Mouse (Mus musculus): ENCODE data around the gene Taf1a.
A peak's percentile ranks its signal among the peaks of the same experiment; 100 is the strongest.
"Not testable (repeated sequence)": the region's sequence is repeated elsewhere in the genome, so short reads cannot be mapped to it uniquely, and the experiment has no call there.

The Taf1a gene

DNA sequence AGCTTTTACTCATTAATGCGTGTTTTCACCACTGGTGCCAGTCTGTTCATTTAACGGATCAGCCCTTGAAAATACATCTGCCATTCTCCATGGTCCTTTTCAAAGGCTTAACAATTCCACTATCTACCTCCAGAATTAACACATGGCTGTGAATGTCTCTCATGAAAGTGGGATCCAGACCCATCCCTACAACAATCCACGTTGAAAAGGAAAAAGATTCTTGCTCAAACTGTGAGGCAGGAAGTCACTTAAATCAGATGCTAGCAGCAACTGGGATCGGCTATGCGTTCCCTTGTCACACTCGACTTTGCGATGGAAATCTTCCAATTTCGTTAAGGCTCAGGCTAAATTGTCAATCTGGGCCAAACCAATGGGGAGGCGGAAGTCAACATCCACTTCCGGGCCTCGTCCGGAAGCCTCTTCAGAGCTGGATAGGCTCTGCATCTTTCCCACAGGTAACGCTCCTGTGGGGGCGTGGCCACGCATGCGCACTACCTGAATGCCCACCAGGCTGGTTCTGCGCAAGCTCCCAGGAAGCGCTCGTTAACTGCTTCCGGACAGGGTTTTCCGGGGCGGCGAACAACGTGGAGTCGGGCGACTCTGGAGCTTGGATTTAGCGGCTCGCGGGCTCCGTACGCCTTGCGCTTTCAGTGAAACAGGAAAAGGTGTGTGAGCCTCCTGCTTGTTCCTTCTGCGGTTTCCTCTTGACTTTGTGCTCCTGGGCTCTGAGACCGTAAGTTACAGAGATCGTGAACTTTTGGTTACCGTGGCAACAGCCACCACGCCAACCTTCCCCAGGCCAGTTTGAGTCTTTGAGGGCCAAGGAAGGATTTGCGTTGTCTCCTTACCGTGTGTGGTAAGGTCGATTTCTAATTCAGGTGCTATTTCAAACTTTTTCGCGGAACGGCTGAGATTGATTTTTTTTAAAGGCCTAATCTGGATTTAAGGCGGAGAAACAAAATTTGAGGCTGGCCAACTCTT, at the start of gene Taf1a:
Taf1a (plus strand) TSS at position 556 of the 981 bp plus-strand sequence.
- peak; percentile 85 for DNase-seq (ENCODE audit: low read depth, low spot score)

DNA sequence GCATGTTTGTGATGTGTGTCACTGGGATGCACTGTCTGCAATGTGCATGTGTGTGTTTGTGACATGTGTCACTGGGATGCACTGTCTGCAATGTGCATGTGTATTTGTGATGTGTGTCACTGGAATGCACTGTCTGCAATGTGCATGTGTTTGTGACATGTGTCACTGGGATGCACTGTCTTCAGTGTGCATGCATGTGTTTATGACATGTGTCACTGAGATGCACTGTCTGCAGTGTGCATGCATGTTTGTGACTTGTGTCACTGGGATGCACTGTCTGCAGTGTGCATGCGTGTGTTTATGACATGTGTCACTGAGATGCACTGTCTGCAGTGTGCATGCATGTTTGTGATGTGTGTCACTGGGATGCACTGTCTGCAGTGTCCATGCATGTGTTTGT, 45.9 kb upstream of the Taf1a start:
- not testable (repeated sequence) for DNase-seq (ENCODE audit: low read depth, low spot score)

DNA sequence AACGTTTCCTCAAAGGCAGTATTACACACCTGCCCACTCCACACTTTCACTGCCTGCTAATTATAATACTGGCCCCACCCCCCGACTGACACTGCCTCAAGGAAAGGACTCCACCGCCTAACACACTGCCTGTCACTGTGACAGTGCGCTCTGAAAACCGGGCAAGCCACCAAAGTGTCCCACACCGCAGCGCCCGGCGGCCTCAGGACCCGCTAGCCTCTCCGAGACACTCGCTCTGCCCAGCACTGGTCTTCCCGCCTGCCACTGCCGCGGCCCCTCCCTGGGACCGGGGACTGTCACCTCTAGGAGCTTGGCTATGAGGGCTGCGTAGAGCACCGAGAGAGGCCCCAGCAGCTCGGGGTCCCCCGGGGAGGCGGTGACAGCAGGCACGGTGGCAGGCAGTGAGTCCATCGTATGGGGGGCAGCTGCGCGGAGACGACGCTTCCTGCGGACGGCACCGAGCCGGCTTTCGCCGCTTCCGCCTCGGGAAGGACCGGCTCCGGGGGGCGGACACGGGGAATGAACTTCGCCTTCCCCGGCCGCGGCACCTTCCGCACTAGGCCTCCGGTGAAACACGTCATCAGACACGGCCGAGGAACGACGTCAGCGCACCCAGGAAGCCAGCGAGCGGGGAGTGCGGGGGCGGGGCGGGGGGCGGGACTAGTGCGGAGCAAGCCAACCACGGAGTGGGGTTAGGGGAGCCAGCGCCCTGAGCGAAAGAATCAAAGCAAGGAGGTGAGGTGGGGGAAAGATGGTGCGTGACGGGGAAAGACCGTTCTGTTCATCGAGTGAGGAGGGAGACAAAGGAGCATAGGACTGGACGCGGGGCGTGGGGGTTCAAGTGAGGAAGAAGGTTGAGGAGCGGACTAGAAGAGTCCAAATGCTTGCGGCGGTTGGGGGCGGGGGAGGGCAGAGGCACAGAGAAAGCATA, 43.6 kb upstream of the Taf1a start:
- DNase-seq (ENCODE audit: low read depth, low spot score): peak; percentile 82

DNA sequence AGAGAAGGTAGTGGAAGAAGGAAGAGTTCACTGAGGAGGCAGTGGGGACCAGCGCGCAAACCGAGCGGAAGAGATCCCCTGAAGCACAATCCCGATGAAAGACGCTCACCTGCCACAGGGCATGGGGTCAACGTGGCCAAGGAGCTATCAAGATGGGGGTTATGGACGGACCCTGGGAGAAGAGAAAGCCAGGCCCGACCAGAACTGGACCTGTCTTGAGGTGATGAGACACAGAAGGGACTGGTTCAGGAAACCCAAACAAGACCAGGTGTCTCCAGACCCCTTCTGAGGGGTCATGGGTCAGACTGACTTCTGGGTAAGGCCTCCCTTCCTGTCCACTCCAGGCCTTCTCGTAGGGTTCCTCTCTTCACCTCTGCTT, 43.0 kb upstream of the Taf1a start:
- no peak for DNase-seq (ENCODE audit: low read depth, low spot score)

- peak; percentile 62 for DNase-seq (ENCODE audit: low read depth, low spot score)
These were observed 38.9 kb upstream of the Taf1a start for GRCm38 (mm10) chr1:183349840-183350239.

GRCm38 (mm10) chr1:183358901-183359300, 29.9 kb upstream of the Taf1a start:
- no peak for DNase-seq (ENCODE audit: low read depth, low spot score)

DNA sequence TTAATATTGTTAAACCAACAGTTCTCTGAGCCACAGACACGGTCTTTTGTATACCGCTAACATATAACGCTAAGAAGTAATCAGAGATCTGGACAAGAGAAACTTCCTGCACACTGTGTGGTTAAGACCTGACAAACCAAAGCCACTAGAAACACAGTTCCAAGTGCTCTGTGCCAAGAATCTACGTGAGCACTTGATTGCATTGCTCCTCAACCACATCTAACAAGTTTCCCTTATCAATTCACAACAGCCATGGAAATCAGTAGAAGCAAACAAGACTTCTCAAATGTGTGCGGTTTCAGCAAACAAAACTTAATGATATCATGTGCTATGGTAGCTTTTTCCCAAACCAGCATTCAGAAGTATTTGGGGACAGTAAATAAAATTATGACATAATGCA, 26.5 kb upstream of the Taf1a start:
- DNase-seq (ENCODE audit: low read depth, low spot score): no peak

DNA sequence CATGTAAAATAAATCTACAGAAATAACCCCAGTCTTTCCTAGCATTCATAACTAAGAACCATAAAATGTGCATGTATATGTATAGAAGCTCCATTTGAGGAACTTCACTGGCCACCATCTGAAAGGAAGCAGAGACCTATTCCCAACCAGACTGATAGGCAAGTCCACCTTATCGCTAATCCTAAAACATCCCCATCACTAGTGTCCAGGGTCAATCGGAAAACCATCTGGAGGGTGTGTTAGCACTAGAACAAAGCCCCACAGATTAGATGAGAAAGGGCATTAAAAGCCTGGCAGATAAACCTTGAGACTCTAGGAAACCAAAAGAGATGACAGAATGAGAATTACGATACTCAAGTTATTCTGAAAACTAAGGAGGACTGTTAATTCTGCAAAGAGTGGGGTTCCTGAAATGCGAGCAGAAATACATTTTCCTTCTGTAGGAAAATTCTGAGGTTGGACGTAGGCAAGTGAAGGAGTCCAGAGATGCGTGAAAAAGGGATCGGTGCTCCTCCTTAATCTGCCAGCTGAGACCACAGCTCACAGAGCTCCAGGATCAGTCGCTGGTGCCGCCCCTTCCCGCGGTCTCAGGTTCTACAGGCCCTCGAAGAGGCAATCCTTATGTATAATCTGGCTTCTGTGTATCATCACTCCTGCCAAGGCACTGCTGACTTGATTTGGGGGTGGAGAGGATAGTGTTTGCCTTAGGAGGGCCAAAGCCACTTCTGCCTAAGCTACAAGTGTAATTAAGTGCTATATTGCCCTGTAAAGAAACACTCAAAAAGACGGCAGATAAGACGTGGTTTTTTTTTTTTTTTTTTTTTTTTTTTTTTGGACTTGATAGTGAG, 25.8 kb upstream of the Taf1a start:
- no peak for DNase-seq (ENCODE audit: low read depth, low spot score)

GRCm38 (mm10) chr1:183363577-183363867, 25.3 kb upstream of the Taf1a start:
- DNase-seq (ENCODE audit: low read depth, low spot score): no peak

DNA sequence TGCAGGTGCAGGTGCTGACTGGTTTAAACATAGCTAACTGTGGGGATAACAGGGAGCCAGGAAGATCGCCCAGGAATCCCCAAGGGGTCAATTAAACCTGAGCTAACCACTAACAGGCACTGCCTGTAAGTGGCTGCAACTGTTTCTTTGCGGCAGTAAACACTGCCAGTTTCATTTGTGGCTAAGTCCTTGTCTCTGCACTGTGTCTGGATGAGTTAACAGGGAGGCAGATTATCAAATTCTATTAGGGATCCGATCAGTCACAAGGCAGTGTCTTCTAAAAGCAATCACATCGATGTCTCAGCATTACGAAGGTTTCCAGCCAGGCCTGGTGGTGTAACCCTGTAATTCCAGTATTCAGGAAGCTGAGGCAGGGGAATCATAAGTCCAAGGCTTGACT, 22.4 kb upstream of the Taf1a start:
- no peak for DNase-seq (ENCODE audit: low read depth, low spot score)

DNA sequence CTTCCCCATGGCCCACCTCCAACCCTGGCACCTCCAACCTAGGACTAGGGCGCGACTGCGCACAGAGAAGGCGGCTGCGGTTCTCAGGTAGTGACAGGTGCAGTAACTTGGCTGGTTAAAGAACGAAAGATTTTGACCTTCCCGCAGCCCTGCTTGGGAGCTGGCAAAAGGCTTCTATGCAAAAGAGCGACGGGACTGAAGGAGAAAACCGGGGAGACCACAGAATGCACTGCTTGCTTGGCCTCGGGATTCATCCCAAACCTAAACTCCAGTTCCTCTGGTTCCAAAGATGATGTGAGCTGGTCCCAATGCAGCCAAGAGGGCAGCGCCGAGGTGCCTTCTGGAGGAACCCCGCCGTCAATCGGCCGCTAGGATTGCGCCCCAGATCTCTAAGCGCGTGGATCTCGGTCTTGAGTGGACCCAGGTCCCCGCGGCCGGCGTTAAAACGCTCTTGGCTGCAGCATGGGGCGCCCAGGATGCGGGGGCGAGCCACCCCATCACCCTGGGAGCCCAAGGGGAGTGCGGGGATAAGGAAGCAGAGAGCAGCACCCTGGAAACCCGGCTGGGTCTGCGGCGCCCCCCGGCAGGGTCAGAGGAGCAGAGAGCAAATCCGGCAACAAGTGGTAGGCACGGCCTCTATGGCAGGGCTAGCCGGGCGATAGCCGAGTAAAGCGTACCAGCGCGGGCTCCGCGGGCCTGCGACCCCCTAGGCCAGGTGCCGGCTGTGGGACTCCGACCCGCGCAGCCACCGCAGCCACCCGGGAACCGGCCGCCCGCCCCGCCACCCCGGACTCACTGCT, 20.0 kb upstream of the Taf1a start:
- DNase-seq (ENCODE audit: low read depth, low spot score): no peak

- DNase-seq (ENCODE audit: low read depth, low spot score): peak; percentile 72
These were observed 19.3 kb upstream of the Taf1a start, which contains the start of gene Mia3 for GRCm38 (mm10) chr1:183369427-183370014. Mia3 (minus strand) TSS chr1:183369553.

GRCm38 (mm10) chr1:183374728-183375127, 14.1 kb upstream of the Taf1a start:
- no peak for DNase-seq (ENCODE audit: low read depth, low spot score)

GRCm38 (mm10) chr1:183377045-183377444, 11.7 kb upstream of the Taf1a start:
- no peak for DNase-seq (ENCODE audit: low read depth, low spot score)

GRCm38 (mm10) chr1:183378321-183378941, 10.3 kb upstream of the Taf1a start:
- no peak for DNase-seq (ENCODE audit: low read depth, low spot score)

DNA sequence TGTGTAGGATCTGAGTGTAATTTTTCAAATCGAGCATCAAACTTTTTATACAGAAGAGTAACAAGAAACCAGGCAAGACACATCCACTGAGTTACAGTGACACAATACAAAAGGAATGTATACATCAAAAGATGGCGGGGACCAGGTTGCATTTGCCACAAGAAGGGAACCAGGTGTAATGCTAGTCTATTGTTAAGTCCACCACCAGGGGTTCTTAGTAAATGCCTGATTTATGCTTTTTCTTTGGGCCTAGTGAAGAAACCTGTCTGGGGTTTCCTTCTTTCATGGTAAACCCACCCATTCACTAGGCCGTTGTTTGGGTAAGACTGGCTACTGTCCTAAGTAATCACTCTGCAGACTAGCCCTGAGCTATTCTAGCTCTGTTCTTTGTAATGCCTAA, 9.4 kb upstream of the Taf1a start:
- DNase-seq (ENCODE audit: low read depth, low spot score): not testable (repeated sequence)

DNA sequence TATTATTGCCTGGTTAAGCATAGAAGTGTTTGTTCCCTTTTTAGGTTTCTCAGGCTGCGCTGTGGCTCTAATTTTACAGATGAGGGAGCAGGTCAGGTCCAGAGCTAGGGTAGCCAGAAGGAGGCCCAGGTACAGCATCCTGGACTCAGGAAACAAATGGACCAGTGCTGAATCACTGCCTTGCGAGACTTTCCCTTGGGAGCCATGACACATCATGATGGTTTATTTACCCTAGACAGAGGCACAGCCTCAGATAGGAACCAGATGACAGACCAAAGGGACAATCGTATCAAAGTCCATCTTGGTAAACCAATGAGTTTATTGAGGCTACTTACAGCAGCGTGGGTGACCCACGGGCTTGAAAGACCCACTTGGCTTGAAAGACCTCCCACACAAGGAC, 7.0 kb upstream of the Taf1a start:
- DNase-seq (ENCODE audit: low read depth, low spot score): no peak

DNA sequence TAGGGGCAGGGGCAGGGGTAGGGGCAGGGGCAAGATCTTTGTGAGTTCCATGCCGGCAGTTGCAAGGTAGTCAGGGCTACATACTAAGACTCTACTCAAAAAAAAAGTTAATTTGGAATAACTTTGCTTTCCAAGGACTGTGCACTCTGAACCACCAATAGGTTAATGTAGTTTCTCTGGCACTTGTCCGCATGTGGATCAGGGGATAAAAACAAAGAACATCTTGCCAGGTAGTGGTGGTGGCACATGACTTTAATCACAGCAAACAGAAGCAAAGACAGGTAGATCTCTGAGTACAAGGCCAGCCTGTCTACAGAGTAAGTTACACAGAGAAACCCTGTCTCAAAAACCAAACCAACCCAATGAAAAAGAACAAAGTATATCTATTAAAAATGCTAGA, 6.2 kb upstream of the Taf1a start:
- DNase-seq (ENCODE audit: low read depth, low spot score): no peak

- not testable (repeated sequence) for DNase-seq (ENCODE audit: low read depth, low spot score)
These were observed 1.4 kb upstream of the Taf1a start for GRCm38 (mm10) chr1:183387421-183387820.

DNA sequence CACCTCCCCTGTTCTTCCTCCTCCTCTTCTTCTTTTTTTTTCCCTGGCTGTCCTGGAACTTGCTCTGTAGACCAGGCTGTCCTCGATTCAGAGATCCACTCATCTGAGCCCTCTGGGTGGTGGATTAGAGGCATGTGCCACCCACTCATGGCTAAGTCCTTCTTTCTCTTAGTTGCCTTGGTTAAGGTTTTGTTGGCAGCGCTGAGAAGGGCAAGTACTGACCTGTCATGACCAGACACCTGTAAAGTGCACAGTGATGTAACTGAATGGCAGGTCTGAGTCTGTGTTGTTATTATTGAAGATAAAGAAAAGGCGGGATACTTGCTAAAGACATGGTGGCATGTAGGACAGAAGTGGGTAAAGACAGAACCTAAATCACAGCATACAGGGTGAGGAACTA, 14.6 kb downstream of the Taf1a start:
- no peak for DNase-seq (ENCODE audit: low read depth, low spot score)
